Mouse (Mus musculus) forebrain, embryonic 10.5 days (tissue): ENCODE results near the gene Npr1. TPM values are rescaled to one million over a fixed set of nuclear protein-coding genes. Genes with fewer than 3 reads are reported as not detected.

Experiments used
- DNase-seq: peaks from one replicate; pipeline ENCODE4 v3.0.0-alpha.2; 2017; ENCODE audit warnings: low spot score; ENCODE audit errors: extremely low spot score
- H3K27ac ChIP-seq: fragments of 300-500 bp; sonication (generic); 2 replicates; pipeline ENCODE4 v1.5.1; 2016; ENCODE audit warnings: mild to moderate bottlenecking
- H3K27me3 ChIP-seq: fragments of 300-500 bp; sonication (generic); 2 replicates; pipeline ENCODE4 v1.6.1; 2016; ENCODE audit warnings: mild to moderate bottlenecking; ENCODE audit not compliant: poor library complexity, severe bottlenecking
- H3K36me3 ChIP-seq: fragments of 300-500 bp; sonication (generic); replicated peaks from 2 replicates; pipeline ENCODE4 v1.6.1; 2016; ENCODE audit warnings: mild to moderate bottlenecking, moderate library complexity
- H3K4me1 ChIP-seq: fragments of 300-500 bp; sonication (generic); 2 replicates; pipeline ENCODE4 v1.6.1; 2016
- H3K4me3 ChIP-seq: fragments of 300-500 bp; sonication (generic); 2 replicates; pipeline ENCODE4 v1.5.1; 2016; ENCODE audit warnings: mild to moderate bottlenecking, moderate library complexity
- H3K9me3 ChIP-seq: fragments of 300-500 bp; sonication (generic); 2 replicates; pipeline ENCODE4 v1.6.1; 2016; ENCODE audit warnings: mild to moderate bottlenecking, moderate library complexity
- WGBS: fragments of 180-500 bp; shearing (Covaris S2); methylation state at CpG from one replicate; pipeline ENCODE4 v1.1.7; 2016; 5-methylcytosine and 5-hydroxymethylcytosine counted together
- polyA plus RNA-seq: library from polyadenylated mRNA; unstranded; fragments of >200 nt; fragmentation: Nextera tagmentation; extraction: Ambion mirVana; gene quantifications from 2 replicates; pipeline ENCODE4 v1.2.1, GENCODE M21; 2016

Npr1 gene
- polyA plus RNA-seq, 1 experiment from 2014 or later, result 2.0 TPM

- no peak for DNase-seq
- no peaks in the 10 kb centered on the region for H3K9me3 ChIP-seq
- no peak overlapping the region for H3K4me3 ChIP-seq
- no peak overlapping the region for H3K27ac ChIP-seq
- H3K4me1 ChIP-seq, result peaks cover 14% of the 10 kb centered on the region
- WGBS, result 81% methylated on average over 4 of the region's 4 CpGs
- H3K36me3 ChIP-seq, result peaks cover 94% of the 10 kb centered on the region
- H3K27me3 ChIP-seq, result no peaks in the 10 kb centered on the region
Observed at GRCm38 (mm10) chr3:90503444-90503843, 37.8 kb upstream of the Npr1 start.

GRCm38 (mm10) chr3:90497597-90497996 is 31.9 kb upstream of the Npr1 start:
- Histone ChIP-seq H3K27me3 (no peaks in the 10 kb centered on the region), H3K9me3 (no peaks in the 10 kb centered on the region), H3K36me3 (peaks cover 80% of the 10 kb centered on the region), H3K27ac (no peak overlapping the region), H3K4me3 (no peak overlapping the region), H3K4me1 (no peaks in the 10 kb centered on the region)
- no peak for DNase-seq

GRCm38 (mm10) chr3:90495850-90496525 is 30.3 kb upstream of the Npr1 start:
- Histone ChIP-seq H3K36me3 (peaks cover 64% of the 10 kb centered on the region), H3K27me3 (no peaks in the 10 kb centered on the region), H3K4me3 (no peak overlapping the region), H3K27ac (no peak overlapping the region), H3K4me1 (no peaks in the 10 kb centered on the region), H3K9me3 (no peaks in the 10 kb centered on the region)
- WGBS, result 91% methylated on average over 7 of the region's 7 CpGs
- DNase-seq, result no peak

- WGBS, result 68% methylated on average over 4 of the region's 4 CpGs
Observed at GRCm38 (mm10) chr3:90493831-90494540, 28.3 kb upstream of the Npr1 start.

GRCm38 (mm10) chr3:90491350-90491749 is 25.7 kb upstream of the Npr1 start:
- 38% methylated on average over 2 of the region's 2 CpGs for WGBS
- Histone ChIP-seq H3K27me3 (no peaks in the 10 kb centered on the region), H3K4me3 (peak overlapping the region; percentile 81; the same call in 1 of the 2 replicates), H3K9me3 (no peaks in the 10 kb centered on the region), H3K27ac (no peak overlapping the region), H3K4me1 (peaks cover 12% of the 10 kb centered on the region), H3K36me3 (peaks cover 51% of the 10 kb centered on the region)
- DNase-seq, result no peak

More at GRCm38 (mm10) chr3:90493831-90494540, 28.3 kb upstream of the Npr1 start:
- Histone ChIP-seq H3K36me3 (peaks cover 51% of the 10 kb centered on the region), H3K27me3 (no peaks in the 10 kb centered on the region), H3K4me1 (peaks cover 12% of the 10 kb centered on the region), H3K9me3 (no peaks in the 10 kb centered on the region), H3K4me3 (no peak overlapping the region), H3K27ac (no peak overlapping the region)
- no peak for DNase-seq

- WGBS, result under 1% methylated on average over 37 of the region's 37 CpGs
- peak within 1 kb of the TSS; percentile 92 for H3K27ac ChIP-seq
- H3K9me3 ChIP-seq, result no peaks in the 10 kb centered on the region
- peaks cover 51% of the 10 kb centered on the region for H3K36me3 ChIP-seq
- peaks cover 12% of the 10 kb centered on the region for H3K4me1 ChIP-seq
- peak; percentile 94 for DNase-seq
- no peaks in the 10 kb centered on the region for H3K27me3 ChIP-seq
- H3K4me3 ChIP-seq, result peak within 1 kb of the TSS; percentile 81
Observed at GRCm38 (mm10) chr3:90490696-90491256, 25.1 kb upstream of the Npr1 start, which contains the start of gene Snapin. Gene Snapin, minus strand, starts transcription at chr3:90491033.

- no peak overlapping the region for H3K27ac ChIP-seq
- H3K4me3 ChIP-seq, result no peak overlapping the region
- no peaks in the 10 kb centered on the region for H3K27me3 ChIP-seq
- 91% methylated on average over 6 of the region's 6 CpGs for WGBS
- no peak for DNase-seq
- no peaks in the 10 kb centered on the region for H3K9me3 ChIP-seq
- peaks cover 12% of the 10 kb centered on the region for H3K4me1 ChIP-seq
- H3K36me3 ChIP-seq, result peaks cover 61% of the 10 kb centered on the region
Observed at GRCm38 (mm10) chr3:90488576-90488975, 22.9 kb upstream of the Npr1 start.

GRCm38 (mm10) chr3:90486998-90487397 is 21.3 kb upstream of the Npr1 start:
- Histone ChIP-seq H3K4me3 (no peak overlapping the region), H3K36me3 (peaks cover 77% of the 10 kb centered on the region), H3K9me3 (no peaks in the 10 kb centered on the region), H3K27ac (no peak overlapping the region), H3K27me3 (no peaks in the 10 kb centered on the region), H3K4me1 (peaks cover 12% of the 10 kb centered on the region)
- 87% methylated on average over 5 of the region's 5 CpGs for WGBS
- DNase-seq, result no peak

- DNase-seq, result peak; percentile 97
- under 1% methylated on average over 45 of the region's 45 CpGs for WGBS
- Histone ChIP-seq H3K4me1 (peaks cover 10% of the 10 kb centered on the region), H3K27me3 (no peaks in the 10 kb centered on the region), H3K4me3 (peak within 1 kb of the TSS; percentile 91), H3K36me3 (peaks cover 40% of the 10 kb centered on the region), H3K9me3 (no peaks in the 10 kb centered on the region; the same call in 1 of the 2 replicates), H3K27ac (peak within 1 kb of the TSS; percentile 99)
Observed at GRCm38 (mm10) chr3:90475831-90476611, 10.4 kb upstream of the Npr1 start, which contains the start of gene Ilf2. Gene Ilf2, plus strand, starts transcription at chr3:90476126.

- Histone ChIP-seq H3K27ac (no peak overlapping the region), H3K27me3 (no peaks in the 10 kb centered on the region), H3K9me3 (no peaks in the 10 kb centered on the region; the same call in 1 of the 2 replicates), H3K36me3 (peaks cover 33% of the 10 kb centered on the region), H3K4me3 (peak overlapping the region; percentile 91), H3K4me1 (peaks cover 10% of the 10 kb centered on the region)
- DNase-seq, result no peak
- WGBS, result 42% methylated on average over 16 of the region's 16 CpGs
Observed at GRCm38 (mm10) chr3:90475151-90475830, 9.6 kb upstream of the Npr1 start.

- Histone ChIP-seq H3K36me3 (peaks cover 2% of the 10 kb centered on the region), H3K9me3 (no peaks in the 10 kb centered on the region), H3K4me1 (peaks cover 5% of the 10 kb centered on the region), H3K4me3 (no peak overlapping the region), H3K27ac (no peak overlapping the region), H3K27me3 (peaks cover 14% of the 10 kb centered on the region)
- DNase-seq, result no peak
- WGBS, result 30% methylated on average over 3 of the region's 3 CpGs
Observed at GRCm38 (mm10) chr3:90472213-90472612, 6.5 kb upstream of the Npr1 start.
